Mouse (Mus musculus): ENCODE data around the gene Dnajc27. TPM values are rescaled to one million over a fixed set of nuclear protein-coding genes. Genes with fewer than 3 reads are reported as not detected.

Gene Dnajc27
- polyA plus RNA-seq (2014; fragmentation: Nextera tagmentation; extraction: Ambion mirVana) = 5.0 and 8.8 TPM in 2 replicates

GRCm38 (mm10) chr12:4082132-4083001, at the start of gene Dnajc27:
TSS of gene Dnajc27 (plus strand) at chr12:4082583.
- Histone ChIP-seq H3K4me2 (replicated peaks; ENCODE audit: low read depth, low read length) (peak within 1 kb of the TSS; percentile 70), H3K27me3 (ENCODE audit: control insufficient read depth, insufficient read depth, low read length) (no peaks in the 10 kb centered on the region), H3K4me3 (ENCODE audit: low read length) (peak within 1 kb of the TSS; percentile 57), H3K9ac (ENCODE audit: low read depth, low read length) (peak within 1 kb of the TSS; percentile 72), H3K9me3 (ENCODE audit: control insufficient read depth, low read length) (no peaks in the 10 kb centered on the region), H3K36me3 (ENCODE audit: control insufficient read depth, insufficient read depth, low read length) (peaks cover 15% of the 10 kb centered on the region; the same call in 1 of the 2 replicates), H3K27ac (ENCODE audit: low read depth, low read length) (peak within 1 kb of the TSS; percentile 91), H3K4me1 (ENCODE audit: control insufficient read depth, insufficient read depth, low read length) (0 out of 2 replicates have a peak, but pooled peaks cover 9% of the 10 kb centered on the region)
- WGBS = 5% methylated on average over 59 of the region's 59 CpGs
- peak; percentile 98 for ATAC-seq (ENCODE audit: low FRiP score, low TSS enrichment)

- Histone ChIP-seq H3K4me2 (replicated peaks; ENCODE audit: low read depth, low read length) (no peak overlapping the region), H3K36me3 (ENCODE audit: control insufficient read depth, insufficient read depth, low read length) (no peaks in the 10 kb centered on the region), H3K9me3 (ENCODE audit: control insufficient read depth, low read length) (no peaks in the 10 kb centered on the region), H3K4me1 (ENCODE audit: control insufficient read depth, insufficient read depth, low read length) (peaks cover 7% of the 10 kb centered on the region), H3K27ac (ENCODE audit: low read depth, low read length) (no peak overlapping the region), H3K9ac (ENCODE audit: low read depth, low read length) (no peak overlapping the region), H3K27me3 (ENCODE audit: control insufficient read depth, insufficient read depth, low read length) (peaks cover 7% of the 10 kb centered on the region; the same call in 1 of the 2 replicates), H3K4me3 (ENCODE audit: low read length) (no peak overlapping the region)
- ATAC-seq (ENCODE audit: low FRiP score, low TSS enrichment) = no peak
- 90% methylated on average over 5 of the region's 5 CpGs for WGBS
Measured at GRCm38 (mm10) chr12:4036157-4036556, 46.2 kb upstream of the Dnajc27 start.

- H3K27me3 ChIP-seq (ENCODE audit: control insufficient read depth, insufficient read depth, low read length) = peaks cover 7% of the 10 kb centered on the region; the same call in 1 of the 2 replicates
- ATAC-seq (ENCODE audit: low FRiP score, low TSS enrichment) = no peak
- no peaks in the 10 kb centered on the region for H3K36me3 ChIP-seq (ENCODE audit: control insufficient read depth, insufficient read depth, low read length)
- no peak overlapping the region; the same call in 1 of the 2 replicates for H3K9ac ChIP-seq (ENCODE audit: low read depth, low read length)
- no peaks in the 10 kb centered on the region for H3K9me3 ChIP-seq (ENCODE audit: control insufficient read depth, low read length)
- peak overlapping the region; percentile 74 for H3K4me2 ChIP-seq (replicated peaks; ENCODE audit: low read depth, low read length)
- 39% methylated on average over 5 of the region's 5 CpGs for WGBS
- H3K27ac ChIP-seq (ENCODE audit: low read depth, low read length) = no peak overlapping the region
- H3K4me3 ChIP-seq (ENCODE audit: low read length) = peak overlapping the region; percentile 75; the same call in 1 of the 2 replicates
- peaks cover 7% of the 10 kb centered on the region for H3K4me1 ChIP-seq (ENCODE audit: control insufficient read depth, insufficient read depth, low read length)
Measured at GRCm38 (mm10) chr12:4037511-4037910, 44.9 kb upstream of the Dnajc27 start.

- Histone ChIP-seq H3K9ac (ENCODE audit: low read depth, low read length) (peak within 1 kb of the TSS; percentile 70), H3K36me3 (ENCODE audit: control insufficient read depth, insufficient read depth, low read length) (no peaks in the 10 kb centered on the region), H3K4me2 (replicated peaks; ENCODE audit: low read depth, low read length) (peak within 1 kb of the TSS; percentile 74), H3K27ac (ENCODE audit: low read depth, low read length) (no peak within 1 kb of the TSS), H3K4me1 (ENCODE audit: control insufficient read depth, insufficient read depth, low read length) (peaks cover 7% of the 10 kb centered on the region), H3K27me3 (ENCODE audit: control insufficient read depth, insufficient read depth, low read length) (peaks cover 7% of the 10 kb centered on the region; the same call in 1 of the 2 replicates), H3K4me3 (ENCODE audit: low read length) (peak within 1 kb of the TSS; percentile 75), H3K9me3 (ENCODE audit: control insufficient read depth, low read length) (no peaks in the 10 kb centered on the region)
- peak; percentile 96 for ATAC-seq (ENCODE audit: low FRiP score, low TSS enrichment)
- under 1% methylated on average over 76 of the region's 78 CpGs for WGBS
Measured at GRCm38 (mm10) chr12:4038061-4039041, 44.0 kb upstream of the Dnajc27 start, which contains the start of gene Efr3b. TSS of gene Efr3b (minus strand) at chr12:4038915.

- Histone ChIP-seq H3K4me3 (ENCODE audit: low read length) (peak overlapping the region; percentile 75), H3K4me2 (replicated peaks; ENCODE audit: low read depth, low read length) (peak overlapping the region; percentile 74), H3K9ac (ENCODE audit: low read depth, low read length) (peak overlapping the region; percentile 70; the same call in 1 of the 2 replicates), H3K9me3 (ENCODE audit: control insufficient read depth, low read length) (no peaks in the 10 kb centered on the region), H3K4me1 (ENCODE audit: control insufficient read depth, insufficient read depth, low read length) (peaks cover 7% of the 10 kb centered on the region), H3K27me3 (ENCODE audit: control insufficient read depth, insufficient read depth, low read length) (peaks cover 7% of the 10 kb centered on the region; the same call in 1 of the 2 replicates), H3K27ac (ENCODE audit: low read depth, low read length) (no peak overlapping the region), H3K36me3 (ENCODE audit: control insufficient read depth, insufficient read depth, low read length) (no peaks in the 10 kb centered on the region)
- 0 out of 2 replicates have a peak, but pooled peaks have one; percentile 8 for ATAC-seq (ENCODE audit: low FRiP score, low TSS enrichment)
- under 1% methylated on average over 13 of the region's 13 CpGs for WGBS
Measured at GRCm38 (mm10) chr12:4039046-4039445, 43.3 kb upstream of the Dnajc27 start.

- no peak for ATAC-seq (ENCODE audit: low FRiP score, low TSS enrichment)
- peaks cover 7% of the 10 kb centered on the region for H3K4me1 ChIP-seq (ENCODE audit: control insufficient read depth, insufficient read depth, low read length)
- 66% methylated on average over 5 of the region's 5 CpGs for WGBS
Measured at GRCm38 (mm10) chr12:4042411-4042810, 40.0 kb upstream of the Dnajc27 start.

GRCm38 (mm10) chr12:4045992-4046391, 36.4 kb upstream of the Dnajc27 start:
- Histone ChIP-seq H3K4me2 (replicated peaks; ENCODE audit: low read depth, low read length) (no peak overlapping the region), H3K27me3 (ENCODE audit: control insufficient read depth, insufficient read depth, low read length) (no peaks in the 10 kb centered on the region), H3K9me3 (ENCODE audit: control insufficient read depth, low read length) (no peaks in the 10 kb centered on the region), H3K4me1 (ENCODE audit: control insufficient read depth, insufficient read depth, low read length) (no peaks in the 10 kb centered on the region), H3K36me3 (ENCODE audit: control insufficient read depth, insufficient read depth, low read length) (no peaks in the 10 kb centered on the region), H3K4me3 (ENCODE audit: low read length) (no peak overlapping the region), H3K27ac (ENCODE audit: low read depth, low read length) (no peak overlapping the region), H3K9ac (ENCODE audit: low read depth, low read length) (no peak overlapping the region)
- no peak for ATAC-seq (ENCODE audit: low FRiP score, low TSS enrichment)
- 91% methylated on average over 1 of the region's 1 CpGs for WGBS

More at GRCm38 (mm10) chr12:4042411-4042810, 40.0 kb upstream of the Dnajc27 start:
- Histone ChIP-seq H3K4me3 (ENCODE audit: low read length) (no peak overlapping the region), H3K4me2 (replicated peaks; ENCODE audit: low read depth, low read length) (no peak overlapping the region), H3K9ac (ENCODE audit: low read depth, low read length) (no peak overlapping the region), H3K36me3 (ENCODE audit: control insufficient read depth, insufficient read depth, low read length) (no peaks in the 10 kb centered on the region), H3K27ac (ENCODE audit: low read depth, low read length) (no peak overlapping the region), H3K9me3 (ENCODE audit: control insufficient read depth, low read length) (no peaks in the 10 kb centered on the region), H3K27me3 (ENCODE audit: control insufficient read depth, insufficient read depth, low read length) (0 out of 2 replicates have a peak, but pooled peaks cover 7% of the 10 kb centered on the region)

- H3K4me3 ChIP-seq (ENCODE audit: low read length) = no peak overlapping the region
- H3K27me3 ChIP-seq (ENCODE audit: control insufficient read depth, insufficient read depth, low read length) = no peaks in the 10 kb centered on the region
- no peaks in the 10 kb centered on the region for H3K4me1 ChIP-seq (ENCODE audit: control insufficient read depth, insufficient read depth, low read length)
- H3K36me3 ChIP-seq (ENCODE audit: control insufficient read depth, insufficient read depth, low read length) = no peaks in the 10 kb centered on the region
- H3K9ac ChIP-seq (ENCODE audit: low read depth, low read length) = no peak overlapping the region
- no peak overlapping the region for H3K27ac ChIP-seq (ENCODE audit: low read depth, low read length)
- WGBS = 58% methylated on average over 6 of the region's 6 CpGs
- no peak overlapping the region for H3K4me2 ChIP-seq (replicated peaks; ENCODE audit: low read depth, low read length)
- no peak for ATAC-seq (ENCODE audit: low FRiP score, low TSS enrichment)
- no peaks in the 10 kb centered on the region for H3K9me3 ChIP-seq (ENCODE audit: control insufficient read depth, low read length)
Measured at GRCm38 (mm10) chr12:4048031-4048430, 34.4 kb upstream of the Dnajc27 start.
